Mouse (Mus musculus) adrenal gland, postnatal 4 days (tissue): ENCODE measurements around the gene Psmd9. TPM values are rescaled to one million over a fixed set of nuclear protein-coding genes. Genes with fewer than 3 reads are reported as not detected.

ENCODE experiments used
- DNase-seq, 2 experiments: peaks; one replicate each; pipeline ENCODE4 v3.0.0; 2021 to 2022; ENCODE audit warnings: low spot score in 2 of 2, mixed read lengths in 2 of 2
- total RNA-seq, 2 experiments: library from RNA; stranded (reverse); gene quantifications; 2 replicates each; pipeline ENCODE4 v1.2.3; 2021

Gene Psmd9
- total RNA-seq, 2 experiments from 2014 or later = 36.0 to 36.5 TPM

GRCm38 (mm10) chr5:123235731-123236130 is 66.5 kb downstream of the Psmd9 start:
- DNase-seq = no peak

- no peak for DNase-seq
Observed at GRCm38 (mm10) chr5:123236426-123236825, 67.2 kb downstream of the Psmd9 start.

- DNase-seq = no peak
Observed at GRCm38 (mm10) chr5:123239501-123239900, 70.3 kb downstream of the Psmd9 start.

GRCm38 (mm10) chr5:123245518-123245917 is 76.3 kb downstream of the Psmd9 start:
- DNase-seq = peak in 1 of 2 experiments; percentile 33

GRCm38 (mm10) chr5:123251390-123251789 is 82.2 kb downstream of the Psmd9 start:
- DNase-seq = no peak

- DNase-seq = peak; percentile 64 to 77
Observed at GRCm38 (mm10) chr5:123251834-123252233, 82.6 kb downstream of the Psmd9 start, which contains the start of gene Wdr66. Gene Wdr66, plus strand, starts transcription at chr5:123252102.

- DNase-seq = no peak
Observed at GRCm38 (mm10) chr5:123256841-123257755, 87.9 kb downstream of the Psmd9 start.

GRCm38 (mm10) chr5:123258990-123259389 is 89.8 kb downstream of the Psmd9 start:
- DNase-seq = peak; percentile 12 to 25

GRCm38 (mm10) chr5:123260698-123261097 is 91.5 kb downstream of the Psmd9 start:
- DNase-seq = no peak

GRCm38 (mm10) chr5:123266909-123267308 is 97.7 kb downstream of the Psmd9 start:
- no peak for DNase-seq

- no peak for DNase-seq
Observed at GRCm38 (mm10) chr5:123268477-123269474, 99.6 kb downstream of the Psmd9 start.

GRCm38 (mm10) chr5:123270917-123271316 is 101.7 kb downstream of the Psmd9 start:
- no peak for DNase-seq

- no peak for DNase-seq
Observed at GRCm38 (mm10) chr5:123272927-123273326, 103.7 kb downstream of the Psmd9 start.

- DNase-seq = no peak
Observed at GRCm38 (mm10) chr5:123276636-123277341, 107.6 kb downstream of the Psmd9 start.

- no peak for DNase-seq
Observed at GRCm38 (mm10) chr5:123277342-123277701, 108.1 kb downstream of the Psmd9 start.

- DNase-seq = no peak
Observed at GRCm38 (mm10) chr5:123277704-123278103, 108.5 kb downstream of the Psmd9 start.

GRCm38 (mm10) chr5:123279248-123279647 is 110.0 kb downstream of the Psmd9 start:
- no peak for DNase-seq

GRCm38 (mm10) chr5:123281336-123282136 is 112.3 kb downstream of the Psmd9 start:
- DNase-seq = no peak

- no peak for DNase-seq
Observed at GRCm38 (mm10) chr5:123285174-123285573, 116.0 kb downstream of the Psmd9 start.

- DNase-seq = no peak
Observed at GRCm38 (mm10) chr5:123288079-123288478, 118.9 kb downstream of the Psmd9 start.
